Mouse (Mus musculus): ENCODE data around the gene Olfr803.

DNA sequence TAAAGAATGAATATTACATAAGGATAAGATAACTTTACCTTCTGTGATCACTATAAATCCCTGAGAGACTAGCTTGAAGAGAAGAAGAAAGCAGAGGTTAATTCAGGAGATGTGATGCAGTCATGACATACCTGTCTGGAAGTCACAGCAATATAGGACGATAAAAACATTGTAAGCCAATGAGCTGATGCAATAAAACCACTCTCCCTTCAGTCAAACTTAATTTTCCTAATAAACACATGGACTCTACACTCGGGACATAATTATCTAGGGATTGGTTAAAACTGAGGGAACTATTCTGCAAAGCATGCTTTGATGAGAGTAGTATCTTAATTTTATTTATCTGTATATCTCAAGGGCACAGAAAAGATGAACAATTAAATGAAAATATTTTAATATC lies at the start of gene Olfr803:
- TF ChIP-seq CTCF (IDR thresholded peaks at IDR 0.05) (no peak), POLR2A (IDR thresholded peaks at IDR 0.05; ENCODE audit: insufficient read depth, low read depth, low read length) (no peak), EP300 (IDR thresholded peaks at IDR 0.05; ENCODE audit: insufficient read depth, low read depth, low read length) (no peak)

Data from heart, adult 2 months (tissue).